Mouse (Mus musculus) liver, postnatal 0 days (tissue): ENCODE measurements around the gene Cd72. TPM values are rescaled to one million over a fixed set of nuclear protein-coding genes. Genes with fewer than 3 reads are reported as not detected.

Experiments
- ATAC-seq: fragments of 200-750 bp; cut with Nextera tagmentation; 2 replicates; pipeline ENCODE4 v1.8.0; 2017; ENCODE audit warnings: mild to moderate bottlenecking, moderate library complexity
- DNase-seq: peaks from one replicate; pipeline ENCODE4 v3.0.0-alpha.2; 2016
- H3K27ac ChIP-seq: fragments of 300-500 bp; sonication (generic); 2 replicates; pipeline ENCODE4 v1.5.1; 2014; ENCODE audit warnings: antibody characterized with exemption, moderate library complexity, mild to moderate bottlenecking, low read depth
- H3K27me3 ChIP-seq: fragments of 300-500 bp; sonication (generic); 2 replicates; pipeline ENCODE4 v1.6.1; 2014; ENCODE audit warnings: low read length, control low read depth, mixed read lengths; ENCODE audit not compliant: insufficient read depth
- H3K36me3 ChIP-seq: fragments of 300-500 bp; sonication (generic); replicated peaks from 2 replicates; pipeline ENCODE4 v1.6.1; 2014; ENCODE audit warnings: mild to moderate bottlenecking, control low read depth, low read length, moderate library complexity, mixed read lengths; ENCODE audit not compliant: insufficient read depth
- H3K4me1 ChIP-seq: fragments of 300-500 bp; sonication (generic); 2 replicates; pipeline ENCODE4 v1.6.1; 2014; ENCODE audit warnings: antibody characterized with exemption, mild to moderate bottlenecking, control low read depth; ENCODE audit not compliant: insufficient read depth
- H3K4me2 ChIP-seq: fragments of 300-500 bp; sonication (generic); 2 replicates; pipeline ENCODE4 v1.6.1; 2014; ENCODE audit warnings: low read depth, mild to moderate bottlenecking, low read length, moderate library complexity, mixed read lengths
- H3K4me3 ChIP-seq: fragments of 300-500 bp; sonication (generic); 2 replicates; pipeline ENCODE4 v1.5.1; 2014; ENCODE audit warnings: low read depth, low read length
- H3K9ac ChIP-seq: fragments of 300-500 bp; sonication (generic); replicated peaks from 2 replicates; pipeline ENCODE4 v1.6.1; 2014; ENCODE audit warnings: mild to moderate bottlenecking, moderate library complexity
- H3K9me3 ChIP-seq: fragments of 300-500 bp; sonication (generic); 2 replicates; pipeline ENCODE4 v1.6.1; 2016; ENCODE audit warnings: mild to moderate bottlenecking, control low read depth, low read length, mixed read lengths
- CTCF ChIP-seq: sonication (generic); IDR thresholded peaks from 2 replicates; pipeline ENCODE4 v1.5.1; 2016; ENCODE audit warnings: antibody characterized with exemption, low read depth
- EP300 ChIP-seq: IDR thresholded peaks from 2 replicates; pipeline ENCODE4 v1.6.1; 2016; ENCODE audit warnings: antibody characterized with exemption, low read depth, mild to moderate bottlenecking
- WGBS: fragments of 180-500 bp; shearing (Covaris S2); extraction: QIAGEN DNeasy Blood & Tissue Kit; methylation state at CpG from one replicate; pipeline ENCODE4 v1.1.7; 2014; ENCODE audit not compliant: insufficient replicate concordance; 5-methylcytosine and 5-hydroxymethylcytosine counted together
- polyA plus RNA-seq: library from polyadenylated mRNA; unstranded; fragments of >200 nt; fragmentation: Nextera tagmentation; extraction: Ambion mirVana; gene quantifications from 2 replicates; pipeline ENCODE4 v1.2.1, GENCODE M21; 2015

The Cd72 gene
- polyA plus RNA-seq, 1 experiment from 2014 or later = 10.4 TPM

GRCm38 (mm10) chr4:43497946-43498345 is 43.5 kb upstream of the Cd72 start:
- WGBS = 73% methylated on average over 4 of the region's 4 CpGs
- Histone ChIP-seq H3K27me3 (no peaks in the 10 kb centered on the region), H3K4me3 (peak overlapping the region; percentile 60), H3K9ac (peak overlapping the region; percentile 69), H3K4me2 (peak overlapping the region; percentile 67), H3K4me1 (peaks cover 18% of the 10 kb centered on the region), H3K27ac (no peak overlapping the region), H3K36me3 (peaks cover 26% of the 10 kb centered on the region), H3K9me3 (no peaks in the 10 kb centered on the region)
- TF ChIP-seq EP300 (no peak), CTCF (no peak)
- DNase-seq = no peak
- ATAC-seq = no peak

- peaks cover 26% of the 10 kb centered on the region for H3K36me3 ChIP-seq
- H3K4me2 ChIP-seq = no peak overlapping the region; the same call in 1 of the 2 replicates
- H3K27ac ChIP-seq = no peak overlapping the region
- no peaks in the 10 kb centered on the region for H3K9me3 ChIP-seq
- TF ChIP-seq EP300 = no peak
- TF ChIP-seq CTCF = no peak
- WGBS = 93% methylated on average over 8 of the region's 8 CpGs
- DNase-seq (no peak), ATAC-seq (no peak)
- H3K27me3 ChIP-seq = no peaks in the 10 kb centered on the region
- H3K4me3 ChIP-seq = peak overlapping the region; percentile 60; the same call in 1 of the 2 replicates
- peaks cover 18% of the 10 kb centered on the region for H3K4me1 ChIP-seq
- no peak overlapping the region for H3K9ac ChIP-seq
These were observed 43.0 kb upstream of the Cd72 start for GRCm38 (mm10) chr4:43497405-43497804.

DNA sequence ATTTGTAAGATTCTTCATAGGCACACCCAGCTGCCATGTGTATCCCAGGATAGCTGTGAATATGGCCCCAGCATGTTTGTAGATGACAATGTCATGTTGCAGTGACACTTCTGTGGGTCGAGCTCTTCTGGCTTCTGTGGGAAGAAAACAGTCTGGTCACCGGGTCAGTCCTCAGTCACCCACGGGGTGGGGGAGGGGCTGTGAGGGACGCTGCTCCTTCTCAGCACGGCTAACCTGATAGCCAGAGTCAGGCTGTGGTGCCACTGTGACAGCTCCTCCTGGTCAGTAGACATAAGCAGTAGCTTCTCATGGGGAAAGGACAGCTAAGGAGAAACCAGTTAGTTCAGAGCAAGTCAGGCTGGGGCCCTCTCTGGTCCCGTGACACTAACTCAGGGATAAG is 42.2 kb upstream of the Cd72 start:
- ATAC-seq (no peak), DNase-seq (no peak)
- Histone ChIP-seq H3K9me3 (no peaks in the 10 kb centered on the region), H3K27me3 (no peaks in the 10 kb centered on the region), H3K4me2 (no peak overlapping the region), H3K27ac (no peak overlapping the region), H3K4me1 (peaks cover 18% of the 10 kb centered on the region), H3K9ac (no peak overlapping the region), H3K36me3 (peaks cover 26% of the 10 kb centered on the region), H3K4me3 (no peak overlapping the region)
- WGBS = 72% methylated on average over 6 of the region's 6 CpGs
- TF ChIP-seq CTCF (no peak), EP300 (no peak)

DNA sequence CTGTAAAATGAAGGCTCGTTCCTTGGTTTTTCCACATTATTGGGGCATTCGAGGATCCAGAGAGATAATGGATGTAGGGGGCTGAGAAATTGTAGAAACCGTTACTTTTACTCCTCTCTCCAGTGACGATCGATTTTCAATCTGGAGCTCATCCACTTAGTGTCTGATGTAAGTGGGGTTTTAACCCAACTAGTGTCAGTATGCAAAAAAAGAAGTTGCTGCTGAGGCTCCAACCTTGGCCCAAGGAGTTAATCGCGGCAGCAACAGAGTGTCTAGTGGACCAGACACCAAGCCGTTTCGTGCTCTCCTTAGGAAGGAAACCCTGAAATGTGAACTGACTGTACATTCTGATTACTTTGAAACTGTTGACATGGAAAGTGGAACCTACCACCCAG is 39.4 kb upstream of the Cd72 start:
- Histone ChIP-seq H3K27me3 (no peaks in the 10 kb centered on the region), H3K9me3 (no peaks in the 10 kb centered on the region), H3K9ac (peak overlapping the region; percentile 83), H3K4me3 (peak overlapping the region; percentile 84), H3K4me2 (peak overlapping the region; percentile 92), H3K27ac (peak overlapping the region; percentile 83), H3K4me1 (peaks cover 12% of the 10 kb centered on the region), H3K36me3 (peaks cover 26% of the 10 kb centered on the region)
- TF ChIP-seq EP300 (no peak), CTCF (no peak)
- ATAC-seq (no peak), DNase-seq (no peak)
- WGBS = under 1% methylated on average over 9 of the region's 9 CpGs

DNA sequence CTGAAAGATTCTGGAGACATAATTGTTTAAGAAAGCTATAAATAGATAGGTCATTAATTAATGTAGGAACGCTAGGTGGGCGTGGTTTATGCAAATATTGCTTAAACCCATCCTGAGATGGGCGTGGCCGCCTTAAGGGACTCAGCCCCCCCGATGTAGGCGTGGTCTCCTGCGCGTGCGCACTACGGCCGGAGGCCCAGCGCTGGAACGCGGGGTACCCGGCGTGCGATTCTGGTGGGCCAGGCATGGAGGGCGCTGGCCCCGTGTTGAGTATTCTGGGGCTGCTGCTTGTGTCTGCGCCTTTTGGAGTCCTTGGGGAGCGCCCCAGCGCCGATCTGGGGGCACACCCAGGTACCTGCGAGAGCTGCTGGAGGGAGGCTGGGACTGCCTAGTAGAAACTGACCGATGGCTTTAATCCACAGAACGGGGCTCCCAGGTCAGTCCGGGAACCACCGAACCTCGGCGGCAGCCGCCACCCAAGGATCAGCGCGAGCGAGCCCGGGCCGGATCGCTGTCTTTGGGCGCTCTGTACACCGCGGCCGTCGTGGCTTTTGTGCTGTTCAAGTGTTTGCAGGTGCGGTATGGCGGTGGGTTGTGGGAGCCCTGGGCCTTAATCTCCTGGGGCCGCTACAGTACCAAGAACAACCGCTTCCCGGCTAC is 38.9 kb upstream of the Cd72 start:
- peak; percentile 86 for ATAC-seq
- no peaks in the 10 kb centered on the region for H3K27me3 ChIP-seq

DNA sequence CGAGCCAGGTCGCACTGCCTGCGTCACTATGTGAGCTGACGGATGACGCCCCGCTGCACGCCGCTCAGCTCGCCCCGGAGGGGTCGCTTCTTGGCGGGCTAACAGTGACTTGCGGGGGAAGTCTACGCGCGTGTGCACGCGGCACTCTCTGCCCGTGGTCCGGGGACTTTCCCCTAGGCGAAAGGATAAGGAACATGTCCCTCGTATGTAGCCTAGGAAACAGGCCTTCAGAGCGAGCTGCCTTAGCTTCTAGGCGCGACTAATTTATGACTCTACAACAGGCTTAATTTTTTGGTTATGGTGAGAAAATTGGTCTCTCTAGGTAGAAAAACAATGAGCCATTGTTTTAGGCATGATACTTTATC is 38.4 kb upstream of the Cd72 start, which contains the start of gene Ccdc107:
Gene Ccdc107, plus strand, starts transcription at position 80 of the 365 bp plus-strand sequence.
- Histone ChIP-seq H3K27ac (peak within 1 kb of the TSS; percentile 83), H3K9ac (peak within 1 kb of the TSS; percentile 83), H3K27me3 (no peaks in the 10 kb centered on the region), H3K36me3 (peaks cover 26% of the 10 kb centered on the region), H3K4me2 (peak within 1 kb of the TSS; percentile 92), H3K4me1 (peaks cover 12% of the 10 kb centered on the region), H3K4me3 (peak within 1 kb of the TSS; percentile 84), H3K9me3 (no peaks in the 10 kb centered on the region)
- DNase-seq (peak; percentile 92), ATAC-seq (peak; percentile 95)
- TF ChIP-seq CTCF (peak; percentile 23; the same call in 1 of the 2 replicates), EP300 (peak; percentile 77)
- WGBS = under 1% methylated on average over 25 of the region's 25 CpGs

More for the DNA sequence above, 38.9 kb upstream of the Cd72 start:
- no peaks in the 10 kb centered on the region for H3K9me3 ChIP-seq
- H3K4me3 ChIP-seq = peak overlapping the region; percentile 84
- peaks cover 12% of the 10 kb centered on the region for H3K4me1 ChIP-seq
- peak; percentile 97 for DNase-seq
- peaks cover 26% of the 10 kb centered on the region for H3K36me3 ChIP-seq
- TF ChIP-seq EP300 = 0 out of 2 replicates have a peak, but pooled peaks have one; percentile 3
- 0 out of 2 replicates have a peak, but pooled peaks have one; percentile 19 for TF ChIP-seq CTCF
- peak overlapping the region; percentile 92 for H3K4me2 ChIP-seq
- H3K27ac ChIP-seq = peak overlapping the region; percentile 83
- WGBS = 0% methylated on average over 47 of the region's 47 CpGs
- peak overlapping the region; percentile 83 for H3K9ac ChIP-seq
